Mouse (Mus musculus) liver, postnatal 0 days (tissue): ENCODE results near the gene Eno2.

Experiments
- CTCF ChIP-seq: sonication (generic); IDR thresholded peaks from 2 replicates; pipeline ENCODE4 v1.5.1; 2016; ENCODE audit warnings: antibody characterized with exemption, low read depth
- EP300 ChIP-seq: IDR thresholded peaks from 2 replicates; pipeline ENCODE4 v1.6.1; 2016; ENCODE audit warnings: antibody characterized with exemption, low read depth, mild to moderate bottlenecking

- no peak for TF ChIP-seq CTCF
- no peak for TF ChIP-seq EP300
Observed at GRCm38 (mm10) chr6:124728621-124729020, 40.9 kb downstream of the Eno2 start.
